Mouse (Mus musculus): ENCODE results near the gene Bcs1l. TPM values are rescaled to one million over a fixed set of nuclear protein-coding genes. Genes with fewer than 3 reads are reported as not detected.

The Bcs1l gene
- 11.6 and 12.0 TPM in 2 replicates for polyA plus RNA-seq (2012; rRNA removed)

DNA sequence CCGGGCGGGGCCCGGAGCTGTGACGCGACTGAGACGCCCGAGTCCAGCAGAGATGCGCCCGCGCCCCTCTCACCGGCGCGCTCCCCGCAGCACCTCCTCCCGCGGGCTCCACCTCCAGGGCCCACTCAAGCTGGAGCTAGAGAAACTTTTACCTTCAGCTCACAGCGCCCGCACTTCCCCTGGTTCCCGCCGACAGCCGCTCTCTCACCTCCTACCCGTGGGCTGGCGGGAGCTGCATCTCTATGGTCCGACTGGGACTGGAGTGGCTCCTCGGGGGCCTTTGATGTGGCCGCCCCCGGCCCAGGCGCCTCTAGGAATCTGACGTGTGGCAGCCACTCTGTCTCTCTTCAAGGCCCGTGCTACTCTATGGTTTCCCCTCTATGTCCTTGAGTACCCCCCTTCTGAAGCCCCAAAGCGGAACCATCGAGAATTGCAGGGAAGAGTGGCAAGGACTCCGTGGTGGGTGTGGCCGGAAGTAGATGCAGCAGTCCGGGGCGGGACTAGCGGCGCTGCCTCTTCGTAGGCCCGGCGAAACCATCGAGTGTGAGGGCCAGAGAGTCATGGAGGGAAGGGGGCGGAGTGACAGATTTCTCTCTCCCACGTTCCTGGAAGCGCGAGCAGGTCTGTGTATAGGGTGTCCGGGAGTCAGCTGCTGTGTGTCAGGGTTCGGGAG is at the start of gene Bcs1l, which contains the start of gene Zfp142:
Gene Bcs1l, plus strand, starts transcription at position 517 of the 673 bp plus-strand sequence.
Gene Zfp142, minus strand, starts transcription at position 474 of the 673 bp plus-strand sequence.

DNA sequence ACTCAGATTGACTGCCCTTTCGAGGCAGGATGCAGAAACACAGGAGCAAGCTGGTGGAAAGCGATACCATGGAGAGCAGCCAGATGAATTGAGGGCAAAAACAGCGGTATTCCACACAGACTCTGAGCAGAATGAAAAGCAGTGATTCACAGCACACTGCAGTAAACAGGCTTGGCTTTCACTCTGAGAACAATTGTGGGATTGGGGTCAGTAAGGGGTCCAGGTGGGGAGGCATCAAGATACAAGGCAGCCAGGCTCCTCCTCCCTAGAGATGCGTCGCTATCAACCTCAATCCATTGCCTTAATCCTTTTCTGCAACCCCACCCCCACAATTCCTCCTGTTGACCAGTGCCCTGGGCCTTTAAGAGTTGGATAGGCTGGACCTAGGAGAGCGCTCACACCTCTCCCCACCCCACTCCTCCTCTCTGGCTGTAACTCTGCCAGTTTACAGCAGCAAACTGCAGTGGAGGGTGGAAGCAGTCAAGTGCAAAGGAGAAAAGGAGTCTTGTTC is 45.6 kb upstream of the Bcs1l start, which contains the start of gene Plcd4:
Gene Plcd4, plus strand, starts transcription at position 438 of the 511 bp plus-strand sequence.

DNA sequence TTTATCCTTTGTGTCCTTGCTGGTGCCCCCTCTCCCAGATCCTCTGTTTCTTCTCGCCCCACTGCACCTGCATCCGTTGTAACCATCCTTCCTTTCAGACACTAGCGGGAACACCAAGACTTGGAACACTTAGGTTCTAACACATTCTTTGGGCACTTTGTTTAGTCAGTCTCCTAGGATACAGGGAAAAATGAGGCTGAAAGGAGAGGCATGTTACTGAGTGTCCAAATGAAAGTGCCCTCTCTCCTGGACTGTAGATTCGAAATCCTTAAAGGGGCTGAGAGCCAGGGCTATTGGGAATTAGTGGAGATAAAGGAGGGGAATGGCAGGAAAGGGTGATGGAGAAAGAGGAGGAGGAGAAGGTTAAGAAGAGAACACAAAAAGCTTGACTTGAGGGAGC is 43.9 kb upstream of the Bcs1l start, which contains the start of gene Usp37:
Gene Usp37, minus strand, starts transcription at position 101 of the 400 bp plus-strand sequence.

DNA sequence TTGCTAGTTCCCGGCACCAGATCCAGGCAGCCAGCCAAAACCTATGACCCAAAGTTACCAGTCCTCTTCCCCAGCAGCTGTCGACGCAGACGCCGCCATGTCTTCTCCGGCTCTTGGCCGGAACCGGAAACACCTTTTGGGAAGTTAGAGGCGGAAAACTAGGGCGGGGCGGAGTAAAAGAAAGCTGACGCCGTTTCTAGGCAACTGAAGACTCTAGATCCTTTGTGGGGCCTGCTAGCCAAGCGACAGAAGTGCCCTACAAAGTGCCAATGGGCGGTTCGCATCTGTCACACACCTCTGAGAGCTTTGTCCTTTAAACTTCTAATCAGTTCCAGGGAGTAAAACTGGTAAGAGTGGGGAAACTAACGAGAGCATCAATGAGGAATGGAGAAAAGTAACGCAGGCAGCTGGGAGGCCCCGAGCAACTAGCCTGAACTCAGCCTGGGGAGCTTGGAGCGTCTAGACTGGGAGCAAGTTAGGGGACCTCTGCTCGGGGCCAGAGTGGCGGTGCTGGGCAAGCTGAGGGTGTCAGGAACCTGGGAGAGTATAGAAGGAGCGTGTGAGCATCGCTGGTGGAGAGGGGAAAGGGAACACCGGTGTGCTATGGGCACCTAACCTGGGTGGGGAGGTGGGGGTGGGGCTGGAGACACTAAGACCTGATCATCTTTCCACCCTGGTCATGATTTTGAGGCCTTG is 13.3 kb downstream of the Bcs1l start, which contains the start of the genes Rnf25 and Stk36:
Gene Rnf25, minus strand, starts transcription at position 131 of the 696 bp plus-strand sequence.
Gene Stk36, plus strand, starts transcription at position 179 of the 696 bp plus-strand sequence.

Other genes starting within 250 kb of the Bcs1l start
- gene Catip, start 226.2 kb upstream of the Bcs1l start, polyA plus RNA-seq (2012; rRNA removed) = 0.74 and 0.82 TPM in 2 replicates
- gene Slc11a1, start 213.1 kb upstream of the Bcs1l start, polyA plus RNA-seq (2012; rRNA removed) = 24.8 and 26.6 TPM in 2 replicates
- gene Ctdsp1, start 196.8 kb upstream of the Bcs1l start, polyA plus RNA-seq (2012; rRNA removed) = 118 and 150 TPM in 2 replicates
- gene Vil1, start 178.9 kb upstream of the Bcs1l start, polyA plus RNA-seq (2012; rRNA removed) = 160 and 174 TPM in 2 replicates
- 15.5 and 16.0 TPM in 2 replicates for gene Cnot9, start 82.2 kb upstream of the Bcs1l start, polyA plus RNA-seq (2012; rRNA removed)
- gene Plcd4, start 45.4 kb upstream of the Bcs1l start, polyA plus RNA-seq (2012; rRNA removed) = 0.39 and 0.48 TPM in 2 replicates
- 2.5 and 3.0 TPM in 2 replicates for gene Usp37, start 44.0 kb upstream of the Bcs1l start, polyA plus RNA-seq (2012; rRNA removed)
- gene Zfp142, start within 50 bp of the Bcs1l start, polyA plus RNA-seq (2012; rRNA removed) = 10.1 and 10.3 TPM in 2 replicates
- 31.5 and 35.7 TPM in 2 replicates for gene Rnf25, start 13.1 kb downstream of the Bcs1l start, polyA plus RNA-seq (2012; rRNA removed)
- 1.9 and 4.1 TPM in 2 replicates for gene Stk36, start 13.2 kb downstream of the Bcs1l start, polyA plus RNA-seq (2012; rRNA removed)
- 9.9 and 11.5 TPM in 2 replicates for gene Ttll4, start 73.5 kb downstream of the Bcs1l start, polyA plus RNA-seq (2012; rRNA removed)
- gene Cyp27a1, start 125.3 kb downstream of the Bcs1l start, polyA plus RNA-seq (2012; rRNA removed) = 18.0 and 21.2 TPM in 2 replicates
- gene Prkag3, start 160.9 kb downstream of the Bcs1l start, polyA plus RNA-seq (2012; rRNA removed) = 0.24 and 0.26 TPM in 2 replicates
- 4.8 and 5.1 TPM in 2 replicates for gene Wnt6, start 183.6 kb downstream of the Bcs1l start, polyA plus RNA-seq (2012; rRNA removed)
- gene Wnt10a, start 203.2 kb downstream of the Bcs1l start, polyA plus RNA-seq (2012; rRNA removed) = 0.10 and 0.15 TPM in 2 replicates